Mouse (Mus musculus): Measurements from ENCODE around the gene Ago1.

The Ago1 gene

DNA sequence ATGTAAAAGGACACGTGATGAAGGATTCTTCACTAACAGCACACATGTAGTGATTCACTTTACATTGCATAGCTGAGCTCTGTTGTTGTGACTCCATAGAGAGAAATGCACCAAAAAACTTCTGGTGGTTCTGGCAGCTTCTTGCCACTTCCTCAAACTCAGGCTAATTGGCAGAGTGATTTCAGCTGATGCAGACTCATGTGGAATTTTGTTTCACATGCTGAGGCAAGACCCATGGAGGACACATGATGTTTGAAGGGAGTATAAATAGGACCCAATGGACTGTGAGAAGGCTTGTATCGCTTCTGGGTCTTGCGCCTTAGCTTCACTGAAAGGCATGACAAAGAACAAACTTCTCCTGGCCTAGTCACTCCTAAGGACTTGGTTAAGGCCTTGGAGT, 55.9 kb downstream of the Ago1 start:
- DNase-seq (ENCODE audit: low read depth), result no peak

Measured in c-Kit-positive CD71-negative TER-119-negative erythroid progenitor cells, embryonic 14.5 days (primary cell).